Mouse (Mus musculus) brain, embryonic 14.5 days (tissue): ENCODE results near the gene Stat5b.

Source experiments
- CTCF ChIP-seq: fragments of 200-500 bp; IDR thresholded peaks from 2 replicates; pipeline ENCODE4 v1.5.1; 2012; ENCODE audit warnings: inconsistent platforms, mild to moderate bottlenecking, moderate library complexity, borderline replicate concordance; ENCODE audit not compliant: insufficient read depth, insufficient read length; ENCODE audit errors: extremely low read depth
- POLR2A ChIP-seq: fragments of 200-500 bp; IDR thresholded peaks from 2 replicates; pipeline ENCODE4 v1.6.1; 2012; ENCODE audit warnings: mild to moderate bottlenecking, inconsistent platforms, borderline replicate concordance; ENCODE audit not compliant: poor library complexity, insufficient read depth, insufficient read length, severe bottlenecking; ENCODE audit errors: extremely low read depth

- TF ChIP-seq CTCF (no peak), POLR2A (no peak)
These were observed 64.8 kb downstream of the Stat5b start for GRCm38 (mm10) chr11:100785774-100786173.
